Mouse (Mus musculus): ENCODE measurements around the gene Zfp428. TPM values are rescaled to one million over a fixed set of nuclear protein-coding genes. Genes with fewer than 3 reads are reported as not detected.

The Zfp428 gene
- polyA plus RNA-seq, 1 experiment from 2014 or later, result 160 TPM

Other genes starting within 250 kb of the Zfp428 start
- gene Zfp93, start 236.6 kb upstream of the Zfp428 start, polyA plus RNA-seq (2016; fragmentation: Nextera tagmentation; extraction: Ambion mirVana), result 7.3 and 8.7 TPM in 2 replicates
- gene Zfp61, start 205.8 kb upstream of the Zfp428 start, polyA plus RNA-seq (2016; fragmentation: Nextera tagmentation; extraction: Ambion mirVana), result 45.0 and 46.4 TPM in 2 replicates
- 15.6 and 18.2 TPM in 2 replicates for gene Zfp94, start 190.3 kb upstream of the Zfp428 start, polyA plus RNA-seq (2016; fragmentation: Nextera tagmentation; extraction: Ambion mirVana)
- not detected in 2 replicates for gene Tescl, start 173.1 kb upstream of the Zfp428 start, polyA plus RNA-seq (2016; fragmentation: Nextera tagmentation; extraction: Ambion mirVana)
- not detected in 2 replicates for gene Lypd5, start 157.8 kb upstream of the Zfp428 start, polyA plus RNA-seq (2016; fragmentation: Nextera tagmentation; extraction: Ambion mirVana)
- gene Kcnn4, start 136.7 kb upstream of the Zfp428 start, polyA plus RNA-seq (2016; fragmentation: Nextera tagmentation; extraction: Ambion mirVana), result 2.1 and 2.4 TPM in 2 replicates
- gene Smg9, start 107.4 kb upstream of the Zfp428 start, polyA plus RNA-seq (2016; fragmentation: Nextera tagmentation; extraction: Ambion mirVana), result 28.9 and 29.5 TPM in 2 replicates
- gene Irgc1, start 54.7 kb upstream of the Zfp428 start, polyA plus RNA-seq (2016; fragmentation: Nextera tagmentation; extraction: Ambion mirVana), result not detected in 2 replicates
- 0.59 and 0.95 TPM in 2 replicates for gene Plaur, start 44.5 kb upstream of the Zfp428 start, polyA plus RNA-seq (2016; fragmentation: Nextera tagmentation; extraction: Ambion mirVana)
- 41.3 and 42.3 TPM in 2 replicates for gene Cadm4, start 25.0 kb upstream of the Zfp428 start, polyA plus RNA-seq (2016; fragmentation: Nextera tagmentation; extraction: Ambion mirVana)
- 1.9 TPM in 2 replicates for gene AC161166.1, start 5.4 kb downstream of the Zfp428 start, polyA plus RNA-seq (2016; fragmentation: Nextera tagmentation; extraction: Ambion mirVana)
- 29.0 and 34.1 TPM in 2 replicates for gene Irgq, start 23.7 kb downstream of the Zfp428 start, polyA plus RNA-seq (2016; fragmentation: Nextera tagmentation; extraction: Ambion mirVana)
- gene Pinlyp, start 39.1 kb downstream of the Zfp428 start, polyA plus RNA-seq (2016; fragmentation: Nextera tagmentation; extraction: Ambion mirVana), result not detected in 2 replicates
- gene Xrcc1, start 39.3 kb downstream of the Zfp428 start, polyA plus RNA-seq (2016; fragmentation: Nextera tagmentation; extraction: Ambion mirVana), result 75.9 and 87.9 TPM in 2 replicates
- gene Ethe1, start 80.5 kb downstream of the Zfp428 start, polyA plus RNA-seq (2016; fragmentation: Nextera tagmentation; extraction: Ambion mirVana), result 14.2 and 15.4 TPM in 2 replicates
- 5.1 and 5.5 TPM in 2 replicates for gene Zfp575, start 80.6 kb downstream of the Zfp428 start, polyA plus RNA-seq (2016; fragmentation: Nextera tagmentation; extraction: Ambion mirVana)
- 0.09 TPM in 1 of 2 replicates, not detected in the other for gene Phldb3, start 103.8 kb downstream of the Zfp428 start, polyA plus RNA-seq (2016; fragmentation: Nextera tagmentation; extraction: Ambion mirVana)
- gene Lypd3, start 129.5 kb downstream of the Zfp428 start, polyA plus RNA-seq (2016; fragmentation: Nextera tagmentation; extraction: Ambion mirVana), result 1.3 and 1.5 TPM in 2 replicates
- not detected in 2 replicates for gene Tex101, start 169.7 kb downstream of the Zfp428 start, polyA plus RNA-seq (2016; fragmentation: Nextera tagmentation; extraction: Ambion mirVana)
- not detected in 2 replicates for gene BC049730, start 202.2 kb downstream of the Zfp428 start, polyA plus RNA-seq (2016; fragmentation: Nextera tagmentation; extraction: Ambion mirVana)
- not detected in 2 replicates for gene Gm4763, start 219.9 kb downstream of the Zfp428 start, polyA plus RNA-seq (2016; fragmentation: Nextera tagmentation; extraction: Ambion mirVana)

Data from hindbrain, embryonic 12.5 days (tissue).